In the genomic region with DNA sequence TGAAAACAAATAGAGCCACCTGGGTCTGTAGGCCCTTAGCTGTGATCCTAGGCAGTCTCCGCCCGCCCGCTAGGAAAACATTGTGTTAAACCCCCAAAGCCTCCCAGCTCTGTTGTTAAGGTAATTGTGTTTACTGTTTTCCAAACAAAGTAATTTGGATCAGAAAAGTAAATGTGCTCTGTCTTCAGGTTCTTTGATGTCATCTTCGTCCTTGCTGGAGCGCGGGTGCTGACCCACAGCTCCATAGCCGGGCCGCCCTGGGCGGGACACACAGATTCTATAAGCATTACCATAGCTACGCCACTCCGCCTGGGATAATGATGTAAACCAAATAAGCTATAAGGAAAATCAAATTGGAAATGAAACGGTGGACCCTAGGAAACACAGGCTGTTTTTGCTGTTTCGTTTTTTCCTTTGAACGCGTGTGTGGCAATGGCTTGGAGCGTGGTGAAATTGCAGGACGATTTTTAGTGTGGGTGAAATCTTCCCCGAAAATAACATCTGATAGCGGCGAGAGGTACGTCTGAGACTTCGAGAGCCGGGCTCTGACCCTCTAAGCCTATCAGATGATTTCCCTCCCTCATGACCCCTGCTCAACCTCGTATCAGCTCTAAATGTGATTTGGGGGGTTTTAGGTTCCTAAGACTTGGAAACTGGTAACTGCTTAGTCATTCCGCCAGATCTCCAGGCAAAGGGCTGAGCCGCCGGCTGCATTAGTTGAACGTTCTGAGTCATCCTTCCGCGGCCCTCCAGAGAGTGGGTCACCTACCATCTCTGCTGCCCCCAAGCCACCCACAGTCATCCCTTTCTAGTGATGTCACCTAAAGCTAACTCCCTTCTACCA, we compare ENCODE assay signal across 8 mouse cellular contexts. TPM values are rescaled to one million over a fixed set of nuclear protein-coding genes. Genes with fewer than 3 reads are reported as not detected.
DNase-seq lines count a peak whose midpoint lies in the region; ATAC-seq lines count a peak whose summit lies in the region.

No protein-coding gene starts in this region.

- H3K36me3 ChIP-seq in forebrain, embryonic 10.5 days (replicated peaks) = no peaks in the 10 kb centered on the region
- H3K36me3 ChIP-seq in neural tube, embryonic 12.5 days = no peaks in the 10 kb centered on the region

- peak overlapping the region; percentile 70 for H3K4me2 ChIP-seq in neural tube, embryonic 12.5 days (replicated peaks)

- peaks cover 26% of the 10 kb centered on the region for H3K4me1 ChIP-seq in forebrain, embryonic 10.5 days
- no peaks in the 10 kb centered on the region for H3K4me1 ChIP-seq in neural tube, embryonic 12.5 days

- H3K9me3 ChIP-seq in forebrain, embryonic 10.5 days = no peaks in the 10 kb centered on the region
- no peaks in the 10 kb centered on the region for H3K9me3 ChIP-seq in neural tube, embryonic 12.5 days

- peak overlapping the region; percentile 45 for H3K4me3 ChIP-seq in forebrain, embryonic 10.5 days
- peak overlapping the region; percentile 27 for H3K4me3 ChIP-seq in neural tube, embryonic 12.5 days

- peak; percentile 22 to 26 for DNase-seq in layer of hippocampus, postnatal 10 days (ENCODE audit: low spot score in 2 of 2)
- no peak for DNase-seq in layer of hippocampus, adult 9-11 months
- peak; percentile 93 for DNase-seq in ZHBTc4 (ENCODE audit: low read depth, low spot score)
- peak; percentile 59 for DNase-seq in forebrain, embryonic 10.5 days (ENCODE audit: extremely low spot score, low spot score)
- peak; percentile 8 to 22 for DNase-seq in left cerebral cortex, adult 8-10 months (ENCODE audit: low spot score in 2 of 2)
- no peak for DNase-seq in urinary bladder, postnatal 4 days (ENCODE audit: low spot score in 2 of 2)
- DNase-seq in gastrocnemius, adult 18-20 months (ENCODE audit: low spot score) = no peak

- 3% methylated on average over 30 of the region's 30 CpGs for WGBS in forebrain, embryonic 10.5 days
- WGBS in neural tube, embryonic 12.5 days = 2% methylated on average over 30 of the region's 30 CpGs

- H3K27me3 ChIP-seq in forebrain, embryonic 10.5 days (ENCODE audit: poor library complexity, severe bottlenecking) = peaks cover 41% of the 10 kb centered on the region
- no peaks in the 10 kb centered on the region for H3K27me3 ChIP-seq in neural tube, embryonic 12.5 days (replicated peaks)

- H3K27ac ChIP-seq in forebrain, embryonic 10.5 days = peak overlapping the region; percentile 31; the same call in 1 of the 2 replicates
- no peak overlapping the region for H3K27ac ChIP-seq in neural tube, embryonic 12.5 days

- ATAC-seq in neural tube, embryonic 12.5 days (ENCODE audit: low FRiP score, low read depth) = peak; percentile 74

- H3K9ac ChIP-seq in neural tube, embryonic 12.5 days = peak overlapping the region; percentile 35; the same call in 1 of the 2 replicates

RNA-seq across cellular contexts. Expression of a gene that starts 25.3 kb away (rescaled TPM):
- 1 to 10 TPM; 7.4 to 8.8 TPM for total RNA-seq in layer of hippocampus, postnatal 10 days (2021)
- polyA plus RNA-seq in forebrain, embryonic 10.5 days (2016; fragmentation: Nextera tagmentation; extraction: Ambion mirVana) = 48.3 and 50.7 TPM in 2 replicates
- total RNA-seq in left cerebral cortex, adult 8-10 months (2022) = 1 to 10 TPM; 7.4 to 7.6 (median 7.4) TPM
- polyA plus RNA-seq in neural tube, embryonic 12.5 days (2016; fragmentation: Nextera tagmentation; extraction: Ambion mirVana) = 15.2 and 16.3 TPM in 2 replicates
- under 1 TPM in 1 of 2 experiments, not detected in 1; 0.07 TPM for total RNA-seq in gastrocnemius, adult 18-20 months (2021)

Comparison
In these comparisons a context has a peak if more than half of its experiments do, and no peak if none do; other contexts are left out.
1. DNase-seq: peak in layer of hippocampus, postnatal 10 days (2 of 2), ZHBTc4 (single experiment), forebrain, embryonic 10.5 days (single experiment) and left cerebral cortex, adult 8-10 months (2 of 2); none in layer of hippocampus, adult 9-11 months (single experiment), urinary bladder, postnatal 4 days (0 of 2) and gastrocnemius, adult 18-20 months (single experiment).
2. RNA of a gene that starts 25.3 kb away (total RNA-seq): 7.4 to 8.8 TPM in layer of hippocampus, postnatal 10 days and 7.4 to 7.6 TPM in left cerebral cortex, adult 8-10 months; 0.07 TPM in gastrocnemius, adult 18-20 months; every median in the first group is over 4 times any median in the second.